Mouse (Mus musculus): ENCODE measurements around the gene Ly6c2. TPM values are rescaled to one million over a fixed set of nuclear protein-coding genes. Genes with fewer than 3 reads are reported as not detected.

Ly6c2 gene
- total RNA-seq, 2 experiments from 2014 or later, result 3,295 to 10,026 TPM

Other genes starting within 250 kb of the Ly6c2 start
- 0.11 and 0.41 TPM in 2 replicates for gene 2010109I03Rik, start 214.9 kb downstream of the Ly6c2 start, total RNA-seq (2015)
- gene 2010109I03Rik, start 214.9 kb downstream of the Ly6c2 start, total RNA-seq (2017), result 0.55 TPM in 1 of 2 replicates, not detected in the other
- 1.1 and 2.8 TPM in 2 replicates for gene Ly6i, start 128.5 kb downstream of the Ly6c2 start, total RNA-seq (2015)
- 2.2 and 3.4 TPM in 2 replicates for gene Ly6i, start 128.5 kb downstream of the Ly6c2 start, total RNA-seq (2017)
- gene Ly6a, start 113.9 kb downstream of the Ly6c2 start, total RNA-seq (2015), result 4.2 and 5.4 TPM in 2 replicates
- 0.44 and 1.6 TPM in 2 replicates for gene Ly6a, start 113.9 kb downstream of the Ly6c2 start, total RNA-seq (2017)
- gene Ly6c1, start 63.1 kb downstream of the Ly6c2 start, total RNA-seq (2015), result 4.9 and 6.9 TPM in 2 replicates
- 0.48 and 0.53 TPM in 2 replicates for gene Ly6c1, start 63.1 kb downstream of the Ly6c2 start, total RNA-seq (2017)
- 146 and 232 TPM in 2 replicates for gene Ly6g, start 43.3 kb upstream of the Ly6c2 start, total RNA-seq (2015)
- 79.2 and 81.9 TPM in 2 replicates for gene Ly6g, start 43.3 kb upstream of the Ly6c2 start, total RNA-seq (2017)
- gene BC025446, start 104.4 kb upstream of the Ly6c2 start, total RNA-seq (2015), result not detected in 2 replicates
- not detected in 2 replicates for gene BC025446, start 104.4 kb upstream of the Ly6c2 start, total RNA-seq (2017)
- not detected in 2 replicates for gene Ly6f, start 156.5 kb upstream of the Ly6c2 start, total RNA-seq (2015)
- gene Ly6f, start 156.5 kb upstream of the Ly6c2 start, total RNA-seq (2017), result not detected in 2 replicates